Mouse (Mus musculus) erythroblast, embryonic 14.5 days (primary cell): ENCODE results near the gene Htr1d.

ENCODE experiments used
- GATA1 ChIP-seq: IDR thresholded peaks from 2 replicates; pipeline ENCODE4 v1.6.1; 2012; ENCODE audit warnings: low read length, inconsistent platforms, mixed read lengths
- TAL1 ChIP-seq: IDR thresholded peaks from 3 replicates; pipeline ENCODE4 v1.6.1; 2012; ENCODE audit warnings: low read length, inconsistent platforms, mixed read lengths

DNA sequence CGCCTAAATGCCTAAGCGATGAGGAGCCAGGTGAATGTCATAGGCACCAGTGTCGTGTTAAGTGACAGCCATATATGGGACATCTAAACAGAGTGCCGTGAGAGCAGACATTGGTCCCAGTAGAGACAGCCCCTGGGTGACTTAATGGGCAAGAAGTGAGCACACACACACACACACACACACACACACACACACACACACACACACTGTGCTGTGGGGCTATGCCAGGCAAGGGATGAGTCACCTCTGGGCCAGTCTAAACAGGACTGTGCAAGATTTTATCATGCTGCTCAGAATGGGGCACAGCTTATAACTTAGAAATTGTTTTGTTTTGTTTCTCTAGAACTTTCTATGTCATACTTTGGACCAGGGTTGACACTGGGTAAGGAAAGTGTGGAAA, 10.7 kb downstream of the Htr1d start:
- TF ChIP-seq GATA1, result no peak
- TF ChIP-seq TAL1, result no peak
